29 mouse cellular contexts compared by ENCODE assay signal in the genomic region with DNA sequence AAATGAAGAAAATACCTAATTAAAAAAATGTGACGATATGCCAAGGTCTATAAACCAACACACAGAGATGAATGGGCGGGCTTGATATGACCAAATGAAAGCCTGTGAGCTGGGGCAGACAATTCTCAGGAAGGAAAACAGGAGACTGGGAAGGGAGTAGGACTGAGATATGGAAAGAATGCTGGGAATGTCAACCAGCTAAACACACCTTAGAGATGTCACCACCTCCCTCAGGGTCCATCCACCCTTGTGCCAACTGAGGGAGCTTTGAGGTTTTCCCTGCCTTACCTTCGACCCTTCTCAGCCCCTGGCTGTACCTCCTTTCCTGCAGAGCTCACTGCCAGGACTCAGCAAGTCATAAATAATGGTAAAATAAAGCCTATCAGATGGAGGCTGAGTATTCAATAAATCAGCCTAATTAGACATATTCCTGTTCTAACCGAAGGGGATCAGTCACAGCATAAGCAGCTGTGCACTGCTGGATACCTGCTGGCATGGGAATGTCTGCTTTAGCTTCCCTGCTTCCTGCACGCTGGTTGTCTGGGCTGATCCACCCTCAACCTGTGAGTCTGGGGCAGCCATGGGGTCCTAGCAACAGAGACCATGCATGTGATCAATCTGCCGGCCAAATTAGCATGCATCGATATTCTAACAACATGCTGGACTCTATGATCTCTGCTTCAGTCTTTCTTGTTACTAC.
DNase-seq lines count a peak whose midpoint lies in the region; ATAC-seq and TF ChIP-seq lines count a peak whose summit lies in the region.
"Had no signal": no experiment of that assay in that cellular context is flagged by ENCODE, and none has a peak within 500 bp of the region (broad histone marks: within the 10 kb centered on the region; RNA-seq: fewer than 3 reads in every experiment).

No protein-coding gene starts in this region.

- ATAC-seq in stomach, embryonic 14.5 days (ENCODE audit: insufficient number of reproducible peaks, insufficient read depth, low FRiP score, low read depth) = peak; percentile 28; the same call in 1 of the 2 replicates
- ATAC-seq in stomach, postnatal 0 days (ENCODE audit: low FRiP score, low TSS enrichment) = no peak
- 0 out of 2 replicates have a peak, but pooled peaks have one; percentile 7 for ATAC-seq in stomach, embryonic 16.5 days (ENCODE audit: insufficient read depth, low FRiP score)
- ATAC-seq: forebrain, embryonic 13.5 days; hindbrain, postnatal 0 days; intestine, embryonic 16.5 days; midbrain, embryonic 15.5 days had no signal

- peaks cover 9% of the 10 kb centered on the region; the same call in 1 of the 2 replicates for H3K4me1 ChIP-seq in heart, embryonic 10.5 days
- H3K4me1 ChIP-seq in stomach, embryonic 14.5 days (ENCODE audit: control insufficient read depth, insufficient read depth, low read length) = no peaks in the 10 kb centered on the region
- H3K4me1 ChIP-seq in stomach, postnatal 0 days (replicated peaks; ENCODE audit: control insufficient read depth, insufficient read depth) = no peaks in the 10 kb centered on the region
- H3K4me1 ChIP-seq in limb, embryonic 10.5 days = peaks cover 18% of the 10 kb centered on the region
- H3K4me1 ChIP-seq in stomach, embryonic 16.5 days (ENCODE audit: control insufficient read depth, insufficient read depth, low read length) = no peaks in the 10 kb centered on the region
- H3K4me1 ChIP-seq: forebrain, embryonic 13.5 days; limb, embryonic 15.5 days; liver, embryonic 13.5 days; midbrain, embryonic 10.5 days; midbrain, embryonic 15.5 days had no signal

- H3K9ac ChIP-seq in stomach, embryonic 14.5 days (replicated peaks; ENCODE audit: low read depth, low read length) = no peak overlapping the region
- H3K9ac ChIP-seq in stomach, postnatal 0 days (ENCODE audit: low read length) = no peak overlapping the region
- H3K9ac ChIP-seq in stomach, embryonic 16.5 days (ENCODE audit: low read length) = no peak overlapping the region
- H3K9ac ChIP-seq: forebrain, embryonic 13.5 days; limb, embryonic 15.5 days; liver, embryonic 13.5 days; midbrain, embryonic 15.5 days; stomach, embryonic 15.5 days had no signal

- TF ChIP-seq EP300 in stomach, postnatal 0 days (optimal IDR thresholded peaks at IDR 0.05) = no peak

- no peak overlapping the region for H3K4me2 ChIP-seq in stomach, embryonic 14.5 days (replicated peaks; ENCODE audit: low read depth, low read length)
- H3K4me2 ChIP-seq in stomach, postnatal 0 days (replicated peaks; ENCODE audit: low read depth) = no peak overlapping the region
- H3K4me2 ChIP-seq in stomach, embryonic 16.5 days (ENCODE audit: low read depth, low read length) = no peak overlapping the region
- H3K4me2 ChIP-seq: forebrain, embryonic 13.5 days; limb, embryonic 15.5 days; liver, embryonic 13.5 days; midbrain, embryonic 15.5 days; stomach, embryonic 15.5 days had no signal

- WGBS in heart, embryonic 10.5 days = 64% methylated on average over 7 of the region's 7 CpGs
- WGBS in stomach, embryonic 14.5 days = 47% methylated on average over 7 of the region's 7 CpGs
- WGBS in stomach, postnatal 0 days = 51% methylated on average over 7 of the region's 7 CpGs
- WGBS in limb, embryonic 10.5 days = 59% methylated on average over 7 of the region's 7 CpGs
- WGBS in stomach, embryonic 16.5 days = 46% methylated on average over 7 of the region's 7 CpGs

- H3K27ac ChIP-seq in heart, embryonic 10.5 days = 0 out of 2 replicates have a peak overlapping the region, but pooled peaks have one; percentile 29
- H3K27ac ChIP-seq in stomach, embryonic 14.5 days (ENCODE audit: low read length) = no peak overlapping the region
- H3K27ac ChIP-seq in stomach, postnatal 0 days (replicated peaks) = no peak overlapping the region
- H3K27ac ChIP-seq in limb, embryonic 10.5 days = no peak overlapping the region
- H3K27ac ChIP-seq in stomach, embryonic 16.5 days (ENCODE audit: low read length) = no peak overlapping the region
- H3K27ac ChIP-seq: forebrain, embryonic 13.5 days; gastrocnemius, adult 2 months; hindbrain, postnatal 0 days; limb, embryonic 15.5 days; liver, embryonic 13.5 days; midbrain, embryonic 10.5 days; midbrain, embryonic 15.5 days; stomach, embryonic 15.5 days had no signal

- no peak for TF ChIP-seq CTCF in stomach, postnatal 0 days (IDR thresholded peaks at IDR 0.05; ENCODE audit: low read depth)

- H3K27me3 ChIP-seq in heart, embryonic 10.5 days (ENCODE audit: insufficient read depth, poor library complexity, severe bottlenecking) = no peaks in the 10 kb centered on the region
- no peaks in the 10 kb centered on the region for H3K27me3 ChIP-seq in stomach, embryonic 14.5 days (ENCODE audit: control insufficient read depth, insufficient read depth, low read length)
- no peaks in the 10 kb centered on the region for H3K27me3 ChIP-seq in stomach, postnatal 0 days (ENCODE audit: control insufficient read depth, insufficient read depth, low read length)
- no peaks in the 10 kb centered on the region for H3K27me3 ChIP-seq in limb, embryonic 10.5 days (ENCODE audit: low read depth, poor library complexity, severe bottlenecking)
- H3K27me3 ChIP-seq in stomach, embryonic 16.5 days (ENCODE audit: control insufficient read depth, insufficient read depth, low read length) = no peaks in the 10 kb centered on the region
- H3K27me3 ChIP-seq: forebrain, embryonic 13.5 days; limb, embryonic 15.5 days; liver, embryonic 13.5 days; midbrain, embryonic 15.5 days; stomach, embryonic 15.5 days had no signal

- H3K36me3 ChIP-seq in heart, embryonic 10.5 days = no peaks in the 10 kb centered on the region
- H3K36me3 ChIP-seq in stomach, embryonic 14.5 days (ENCODE audit: control insufficient read depth, insufficient read depth, low read length) = no peaks in the 10 kb centered on the region
- H3K36me3 ChIP-seq in stomach, postnatal 0 days (ENCODE audit: control insufficient read depth, insufficient read depth, low read length) = no peaks in the 10 kb centered on the region
- H3K36me3 ChIP-seq in limb, embryonic 10.5 days = no peaks in the 10 kb centered on the region
- H3K36me3 ChIP-seq in stomach, embryonic 16.5 days (ENCODE audit: control insufficient read depth, insufficient read depth, low read length) = no peaks in the 10 kb centered on the region
- H3K36me3 ChIP-seq: limb, embryonic 15.5 days; liver, embryonic 13.5 days; midbrain, embryonic 10.5 days; midbrain, embryonic 15.5 days; stomach, embryonic 15.5 days had no signal

- DNase-seq in heart, embryonic 10.5 days (ENCODE audit: low spot score) = no peak
- no peak for DNase-seq in heart, adult 11 months
- DNase-seq in stomach, postnatal 0 days (ENCODE audit: low spot score) = no peak
- DNase-seq in limb, embryonic 10.5 days (ENCODE audit: low spot score) = peak; percentile 32
- DNase-seq in adrenal gland, adult 18-20 months (ENCODE audit: low spot score in 2 of 2) = no peak
- DNase-seq in adrenal gland, postnatal 14 days = no peak
- DNase-seq: adrenal gland, postnatal 10 days; cerebellum, adult 11 months; cerebellum, adult 9-11 months; gastrocnemius, adult 2 months; gastrocnemius, postnatal 36 days; heart, postnatal 14 days; kidney, adult 9 months; kidney, postnatal 14 days; layer of hippocampus, adult 9-11 months; liver, embryonic 13.5 days; lung, adult 18-20 months; lung, postnatal 10 days; thymus, adult 18-20 months; thymus, postnatal 25 days had no signal

- H3K9me3 ChIP-seq in heart, embryonic 10.5 days = no peaks in the 10 kb centered on the region
- no peaks in the 10 kb centered on the region for H3K9me3 ChIP-seq in stomach, embryonic 14.5 days (ENCODE audit: control insufficient read depth, low read depth, low read length)
- H3K9me3 ChIP-seq in stomach, postnatal 0 days (ENCODE audit: control insufficient read depth, low read length) = no peaks in the 10 kb centered on the region
- no peaks in the 10 kb centered on the region for H3K9me3 ChIP-seq in limb, embryonic 10.5 days (replicated peaks)
- H3K9me3 ChIP-seq in stomach, embryonic 16.5 days (replicated peaks; ENCODE audit: control insufficient read depth, low read length) = no peaks in the 10 kb centered on the region
- H3K9me3 ChIP-seq: forebrain, embryonic 13.5 days; limb, embryonic 15.5 days; liver, embryonic 13.5 days; midbrain, embryonic 10.5 days; midbrain, embryonic 15.5 days; stomach, embryonic 15.5 days had no signal

- H3K4me3 ChIP-seq in heart, embryonic 10.5 days = no peak overlapping the region
- H3K4me3 ChIP-seq in stomach, embryonic 14.5 days (ENCODE audit: low read depth, low read length) = no peak overlapping the region
- no peak overlapping the region for H3K4me3 ChIP-seq in stomach, postnatal 0 days (ENCODE audit: low read depth, low read length)
- H3K4me3 ChIP-seq in limb, embryonic 10.5 days = no peak overlapping the region
- H3K4me3 ChIP-seq in stomach, embryonic 16.5 days (replicated peaks; ENCODE audit: low read length) = no peak overlapping the region
- H3K4me3 ChIP-seq: forebrain, embryonic 13.5 days; gastrocnemius, adult 2 months; limb, embryonic 15.5 days; liver, embryonic 13.5 days; midbrain, embryonic 10.5 days; midbrain, embryonic 15.5 days; stomach, embryonic 15.5 days had no signal
